Mouse (Mus musculus) ovary, postnatal 10 days (tissue): ENCODE measurements around the gene Pacs2.

Experiments used
- DNase-seq: peaks from one replicate; pipeline ENCODE4 v3.0.0; 2022; ENCODE audit warnings: low spot score

Gene Pacs2

DNA sequence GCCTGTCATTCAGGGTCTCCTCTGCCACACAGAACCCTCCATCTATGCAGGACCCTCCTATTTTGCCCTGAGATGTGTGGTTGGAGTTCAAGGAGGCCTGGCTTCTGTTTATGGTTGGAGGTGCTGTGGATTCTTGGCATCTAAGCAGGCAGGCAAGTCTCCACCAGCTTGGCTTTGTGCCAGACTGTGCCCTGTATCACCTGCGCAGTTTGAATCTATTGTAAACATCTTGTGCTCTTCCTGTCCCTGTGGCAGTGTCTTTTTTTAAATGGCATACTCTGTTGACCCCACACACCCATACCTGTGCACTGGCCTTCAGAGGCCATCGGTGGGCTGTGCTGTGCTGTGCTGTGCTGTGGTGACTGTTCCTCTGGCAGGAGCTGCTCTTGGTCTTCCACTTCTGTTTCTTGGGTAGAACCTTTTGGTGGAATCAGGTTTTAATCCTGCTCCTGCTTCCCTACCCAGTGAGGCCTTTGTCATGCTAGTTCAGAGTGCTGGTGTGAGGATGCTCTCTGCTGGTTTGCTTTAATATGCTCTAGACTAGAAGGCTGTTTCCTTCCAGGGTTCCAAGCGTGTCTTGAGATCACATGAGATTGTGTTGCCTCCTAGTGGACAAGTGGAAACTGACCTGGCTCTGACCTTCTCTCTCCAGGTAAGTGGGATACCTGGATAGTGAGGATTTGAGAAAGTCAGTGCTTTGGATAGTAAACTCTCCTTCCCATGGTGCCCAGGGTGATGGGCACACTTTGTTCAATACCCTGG, 30.8 kb downstream of the Pacs2 start:
- DNase-seq: no peak

DNA sequence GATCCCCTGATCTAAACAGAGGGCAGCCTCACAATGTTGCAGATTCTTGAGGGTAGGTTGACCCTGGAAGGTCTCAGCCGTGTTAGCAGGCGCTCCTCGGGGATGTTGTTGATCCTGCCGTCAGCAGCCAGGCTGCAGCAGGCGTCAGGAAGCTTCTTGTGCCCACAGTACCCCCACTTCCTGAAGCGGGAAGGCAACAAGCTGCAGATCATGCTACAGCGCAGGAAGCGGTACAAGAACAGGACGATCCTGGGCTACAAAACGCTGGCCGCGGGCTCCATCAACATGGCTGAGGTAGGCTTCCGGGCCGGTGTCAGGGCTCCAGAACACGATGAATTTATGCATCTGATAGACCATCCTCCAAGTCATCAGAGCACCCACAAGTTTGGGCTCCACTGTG, 32.6 kb downstream of the Pacs2 start:
- no peak for DNase-seq

DNA sequence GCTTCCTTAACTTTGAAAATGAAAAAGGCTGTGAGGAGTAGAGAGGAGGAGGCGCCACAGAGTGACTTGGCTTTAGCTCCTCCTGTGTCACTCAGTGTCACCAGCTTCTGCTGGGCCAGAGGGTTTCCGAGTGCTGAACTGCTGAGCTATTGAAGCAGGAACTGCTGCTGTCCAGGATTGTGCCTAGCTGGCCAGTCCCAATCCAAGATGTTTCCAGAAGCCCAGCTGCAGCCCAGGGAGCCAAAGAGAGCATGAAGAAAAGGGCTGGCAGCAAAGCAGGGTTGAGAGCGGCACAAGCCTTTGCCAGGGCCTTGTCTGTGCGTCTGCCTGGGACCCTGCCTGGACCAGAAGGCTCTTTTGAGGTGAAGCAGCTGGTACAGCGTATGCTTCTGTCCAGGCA, 33.8 kb downstream of the Pacs2 start:
- DNase-seq: no peak

DNA sequence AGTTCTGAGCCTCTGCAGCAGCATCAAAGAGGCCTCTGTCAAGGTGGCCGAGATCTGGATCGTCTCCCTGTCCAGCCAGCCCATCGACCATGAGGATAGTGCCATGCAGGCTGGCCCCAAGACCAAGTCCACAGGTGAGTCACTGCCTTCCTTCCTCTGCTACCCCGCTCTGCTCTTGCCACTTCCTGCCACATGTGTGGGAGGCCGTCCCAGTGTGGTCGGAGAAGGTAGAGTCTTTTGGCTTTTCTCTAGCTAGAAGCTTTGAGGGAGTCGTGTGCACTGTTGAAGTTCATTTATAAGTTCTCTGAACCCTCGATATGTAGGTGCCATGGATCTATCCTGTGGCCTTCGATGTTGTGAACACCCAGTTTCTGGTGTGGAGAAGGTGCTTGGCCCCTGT, 35.5 kb downstream of the Pacs2 start:
- no peak for DNase-seq

DNA sequence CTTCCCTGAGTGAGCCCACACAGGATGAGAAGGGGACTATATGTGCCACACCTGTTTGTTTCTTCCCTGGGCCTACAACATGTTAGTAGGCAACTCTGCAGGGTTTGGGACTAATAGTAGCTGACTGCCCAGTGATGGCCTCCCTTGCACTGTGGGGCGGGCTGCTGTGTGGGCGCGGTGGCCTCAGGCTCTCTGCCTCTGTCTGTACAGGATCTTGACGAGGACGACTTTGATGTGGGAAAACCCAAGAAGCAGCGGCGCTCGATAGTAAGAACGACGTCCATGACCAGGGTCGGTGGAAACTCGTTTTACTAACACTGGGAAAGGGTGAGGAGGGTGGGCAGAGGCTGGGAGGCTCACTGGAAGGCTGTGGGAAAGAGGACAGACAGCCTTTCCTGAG, 36.4 kb downstream of the Pacs2 start:
- DNase-seq: no peak

DNA sequence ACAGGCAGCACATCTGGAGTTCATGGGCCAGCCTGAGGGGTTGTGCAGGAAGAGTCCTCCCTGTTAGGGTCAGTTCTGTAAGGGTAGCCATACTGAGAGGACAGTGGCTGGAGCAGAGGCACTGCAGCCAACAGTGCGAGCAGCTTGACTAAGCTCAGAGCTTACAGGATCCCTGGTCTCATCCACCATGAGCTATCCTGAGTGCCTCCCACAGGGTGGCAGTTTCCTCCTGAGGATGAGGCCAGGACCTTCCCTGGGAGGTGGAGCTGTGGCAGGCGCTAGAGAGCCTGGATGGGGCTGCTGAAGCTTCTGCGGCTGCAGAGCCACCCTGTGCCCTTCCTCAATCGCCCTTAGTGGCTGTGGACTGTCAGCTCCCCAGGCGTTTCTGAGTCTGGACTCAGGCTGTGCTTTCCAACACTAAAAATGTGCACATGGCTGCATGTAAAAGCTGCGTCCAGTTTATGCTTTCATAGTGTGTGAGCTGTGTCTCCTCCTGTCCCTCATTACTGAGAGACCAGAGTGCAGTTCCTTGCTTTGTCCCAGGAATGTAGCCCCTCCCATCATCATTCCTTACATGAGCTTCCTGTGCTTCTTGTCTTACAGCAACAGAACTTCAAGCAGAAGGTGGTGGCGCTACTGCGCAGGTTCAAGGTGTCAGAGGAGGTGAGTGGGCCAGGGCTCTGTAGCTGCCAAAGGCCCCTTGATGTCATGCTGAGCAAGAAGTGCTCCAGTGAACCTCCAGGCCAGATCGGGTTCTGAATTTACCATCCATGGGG, 37.5 kb downstream of the Pacs2 start:
- no peak for DNase-seq

DNA sequence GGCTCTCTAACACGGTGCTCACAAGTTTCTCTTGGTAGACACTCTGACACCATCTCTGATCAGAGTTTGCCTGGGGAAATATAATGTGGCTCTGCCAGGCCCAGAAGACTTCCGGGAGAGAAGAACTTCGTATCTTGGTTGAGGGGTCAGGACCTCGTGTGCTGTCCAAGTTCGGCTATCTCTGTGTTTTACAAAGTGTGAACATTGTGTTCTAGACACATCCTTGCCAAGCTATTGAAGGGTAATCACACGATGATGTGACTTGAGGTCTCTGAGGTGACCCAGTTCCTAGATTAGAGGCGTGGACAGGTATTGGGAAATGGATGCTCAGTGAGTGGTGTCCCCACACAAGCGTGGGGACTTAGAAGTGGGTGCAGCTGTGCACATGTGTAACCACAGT, 41.8 kb downstream of the Pacs2 start:
- no peak for DNase-seq

DNA sequence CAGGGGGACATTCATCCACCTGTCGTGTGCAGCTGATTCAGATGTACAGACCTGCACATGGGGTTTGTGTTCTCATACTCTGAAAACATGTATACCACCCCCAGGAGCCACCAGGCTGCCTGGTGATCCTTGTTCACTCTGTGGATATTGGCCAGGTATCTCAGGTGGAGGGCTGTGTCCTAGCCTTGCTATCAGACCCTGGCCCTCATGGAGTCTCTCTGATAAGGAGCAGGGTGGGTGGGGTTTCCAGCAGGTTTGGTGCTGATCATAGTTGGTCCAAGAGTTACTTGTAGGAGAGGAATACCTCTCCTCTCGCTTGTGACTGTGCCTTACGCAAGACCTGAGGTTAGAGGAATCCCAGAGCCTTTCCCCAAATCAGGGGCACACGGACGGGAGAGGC, 45.9 kb downstream of the Pacs2 start:
- DNase-seq: no peak

DNA sequence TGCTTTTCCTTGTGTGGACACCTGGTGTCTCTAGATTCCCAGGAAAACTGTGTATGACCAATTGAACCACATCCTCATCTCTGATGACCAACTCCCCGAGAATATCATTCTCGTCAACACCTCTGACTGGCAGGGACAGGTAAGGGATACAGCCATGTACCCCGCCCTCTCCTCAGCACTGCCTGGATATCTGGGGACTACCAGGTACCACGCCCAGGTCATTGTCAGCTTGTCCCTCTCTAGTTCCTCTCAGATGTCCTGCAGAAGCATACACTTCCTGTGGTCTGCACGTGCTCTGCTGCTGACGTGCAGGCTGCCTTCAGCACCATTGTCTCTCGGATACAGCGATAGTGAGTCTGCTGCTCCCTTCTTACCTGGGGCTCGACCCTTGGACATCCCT, 47.3 kb downstream of the Pacs2 start:
- DNase-seq: no peak

DNA sequence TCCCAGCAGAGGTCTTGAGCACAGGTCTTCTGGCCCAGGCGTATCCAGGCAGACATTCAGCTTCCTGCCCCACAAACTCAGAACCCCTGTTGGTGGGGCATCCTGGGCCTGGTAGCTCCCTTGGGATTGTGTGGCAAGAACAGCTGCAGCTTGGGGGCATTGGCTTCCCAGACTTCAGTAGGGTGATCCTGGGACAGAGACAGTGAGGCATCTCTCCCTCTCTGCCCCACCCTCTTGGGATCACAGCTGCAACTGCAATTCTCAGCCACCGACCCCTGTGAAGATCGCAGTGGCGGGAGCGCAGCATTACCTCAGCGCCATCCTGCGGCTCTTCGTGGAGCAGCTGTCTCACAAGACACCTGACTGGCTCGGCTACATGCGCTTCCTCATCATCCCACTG, 47.9 kb downstream of the Pacs2 start:
- DNase-seq: no peak

DNA sequence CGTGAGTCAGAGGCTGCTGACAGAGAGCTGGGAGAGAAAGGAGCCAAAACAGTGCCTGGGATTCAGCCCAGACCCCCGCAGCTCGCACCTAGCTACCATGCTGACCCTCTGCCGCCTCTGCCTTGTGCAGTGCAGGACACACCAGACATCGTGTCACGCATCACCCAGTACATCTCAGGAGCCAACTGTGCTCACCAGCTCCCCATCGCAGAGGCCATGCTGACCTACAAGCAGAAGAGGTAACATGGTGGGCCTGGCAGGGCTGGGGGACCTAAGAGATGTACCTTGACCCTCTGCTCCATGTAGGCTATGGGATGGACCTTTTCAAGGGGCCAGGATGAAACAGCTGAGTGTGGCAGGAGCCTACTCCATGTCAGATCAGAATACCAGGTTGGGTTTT, 49.4 kb downstream of the Pacs2 start:
- DNase-seq: no peak

DNA sequence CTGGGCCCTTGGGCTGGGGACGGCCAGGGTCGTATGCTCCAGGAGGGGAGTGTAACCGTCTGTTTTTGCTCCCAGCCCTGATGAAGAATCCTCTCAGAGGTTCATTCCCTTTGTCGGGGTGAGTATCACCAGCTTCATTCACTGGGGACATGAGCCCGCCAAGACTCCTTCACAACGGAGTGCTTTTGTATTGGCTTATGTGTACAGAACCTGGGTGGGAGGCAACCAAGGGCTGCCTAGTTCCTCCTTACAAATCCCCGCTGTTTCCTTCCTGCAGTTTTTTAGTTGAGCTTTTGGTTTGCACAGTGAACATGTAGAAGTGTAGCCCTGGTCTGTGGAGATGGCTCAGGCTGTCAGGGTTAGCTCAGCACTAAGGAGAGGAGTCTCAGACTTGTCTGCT, 53.7 kb downstream of the Pacs2 start:
- no peak for DNase-seq

DNA sequence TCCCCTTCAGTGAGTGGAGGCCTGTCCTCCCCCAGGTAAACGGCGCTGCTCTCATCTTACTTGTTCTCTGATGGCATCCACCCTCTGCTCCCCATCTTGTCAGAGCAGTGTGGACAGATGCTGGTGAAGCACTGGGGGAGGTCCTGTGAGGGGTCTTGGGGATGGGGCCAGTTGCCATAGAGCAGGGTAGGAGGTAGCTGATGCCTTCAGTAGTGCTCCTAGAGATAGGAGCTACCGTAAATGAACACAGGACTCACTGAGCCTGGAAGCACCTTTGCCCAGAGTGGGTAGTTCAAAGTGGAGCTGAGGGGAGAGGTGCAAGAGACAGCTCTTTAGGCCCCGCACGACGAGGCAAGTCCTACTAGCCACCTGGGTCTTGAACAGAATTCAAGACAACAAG, 55.1 kb downstream of the Pacs2 start:
- no peak for DNase-seq

DNA sequence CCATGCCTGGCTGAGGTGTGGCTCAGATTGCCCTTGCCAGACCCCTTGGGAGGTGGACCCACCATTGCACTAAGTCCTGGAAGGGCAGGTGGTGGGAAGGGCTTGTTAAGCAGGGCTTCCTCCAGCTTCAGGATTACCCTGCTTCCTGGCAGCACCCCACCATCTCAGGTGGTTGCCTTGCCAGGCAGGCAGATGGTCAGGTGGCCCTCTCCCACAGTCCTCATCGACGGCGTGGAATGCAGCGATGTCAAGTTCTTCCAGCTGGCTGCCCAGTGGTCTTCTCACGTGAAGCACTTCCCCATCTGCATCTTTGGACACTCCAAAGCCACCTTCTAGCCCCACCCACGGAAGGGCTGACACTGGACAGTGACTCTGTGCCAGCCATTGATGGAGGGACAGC, 57.0 kb downstream of the Pacs2 start:
- no peak for DNase-seq

DNA sequence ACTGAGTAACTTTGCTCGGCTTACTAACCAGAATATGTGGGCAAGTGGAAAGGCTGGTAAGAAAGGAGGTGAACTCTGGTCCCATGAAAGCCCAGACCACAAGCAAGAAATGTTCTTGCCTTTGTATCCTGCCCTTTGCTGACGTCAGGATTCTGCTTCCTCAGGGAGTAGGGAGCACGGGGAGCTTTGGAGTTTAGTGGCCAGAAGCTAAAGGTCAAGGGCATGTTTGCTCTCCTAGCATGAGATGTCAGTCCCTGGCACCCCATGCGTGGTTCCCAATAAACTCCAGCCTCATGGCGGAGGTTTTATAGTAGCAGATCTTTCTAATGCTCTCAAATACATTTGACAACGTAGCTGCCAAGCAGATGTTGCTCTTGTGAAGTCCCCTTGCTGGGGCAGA, 57.5 kb downstream of the Pacs2 start:
- no peak for DNase-seq

DNA sequence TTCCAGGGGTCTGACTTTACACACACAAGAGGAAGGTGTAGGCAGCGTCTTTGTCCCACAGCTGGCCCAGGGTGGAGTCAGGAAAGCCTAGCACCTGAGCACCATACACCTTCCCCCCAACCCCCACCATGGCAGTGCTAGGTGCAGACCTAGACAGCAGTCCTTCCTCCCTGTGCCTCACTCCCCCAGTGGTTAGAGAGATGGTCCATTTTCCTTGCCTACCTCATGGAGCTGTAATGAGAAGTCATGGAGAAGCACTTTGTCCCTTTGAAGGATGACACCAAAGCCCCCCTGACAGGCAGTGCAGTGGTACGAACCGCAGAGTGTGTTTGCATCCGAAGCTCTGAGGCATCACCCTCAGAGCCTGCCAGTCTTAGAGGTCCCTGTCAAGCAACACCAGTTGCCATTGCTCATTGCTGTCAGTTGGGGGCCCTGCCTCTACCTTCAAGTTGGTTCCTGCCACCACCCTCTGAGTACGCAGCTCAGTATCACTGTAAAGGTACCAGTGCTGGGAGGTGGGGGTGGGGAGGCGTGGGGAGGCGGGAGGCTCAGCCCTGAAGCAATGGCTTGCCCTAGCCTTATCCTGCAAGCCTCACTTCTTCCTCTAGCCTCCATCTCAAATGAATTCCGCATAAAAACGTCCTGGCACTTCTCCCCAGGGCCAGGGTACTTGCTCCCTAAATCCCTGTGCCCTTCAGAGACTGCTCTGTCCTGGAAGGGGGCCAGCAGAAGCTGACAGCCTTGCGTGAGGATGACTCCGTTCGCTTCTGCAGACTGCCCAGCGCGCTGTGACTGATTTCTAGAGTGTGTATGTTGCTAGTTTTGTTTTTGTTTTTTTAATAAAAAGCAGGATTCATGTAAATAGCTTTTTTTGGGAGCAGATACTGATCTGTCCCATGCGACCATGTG, 59.4 kb downstream of the Pacs2 start:
- no peak for DNase-seq

DNA sequence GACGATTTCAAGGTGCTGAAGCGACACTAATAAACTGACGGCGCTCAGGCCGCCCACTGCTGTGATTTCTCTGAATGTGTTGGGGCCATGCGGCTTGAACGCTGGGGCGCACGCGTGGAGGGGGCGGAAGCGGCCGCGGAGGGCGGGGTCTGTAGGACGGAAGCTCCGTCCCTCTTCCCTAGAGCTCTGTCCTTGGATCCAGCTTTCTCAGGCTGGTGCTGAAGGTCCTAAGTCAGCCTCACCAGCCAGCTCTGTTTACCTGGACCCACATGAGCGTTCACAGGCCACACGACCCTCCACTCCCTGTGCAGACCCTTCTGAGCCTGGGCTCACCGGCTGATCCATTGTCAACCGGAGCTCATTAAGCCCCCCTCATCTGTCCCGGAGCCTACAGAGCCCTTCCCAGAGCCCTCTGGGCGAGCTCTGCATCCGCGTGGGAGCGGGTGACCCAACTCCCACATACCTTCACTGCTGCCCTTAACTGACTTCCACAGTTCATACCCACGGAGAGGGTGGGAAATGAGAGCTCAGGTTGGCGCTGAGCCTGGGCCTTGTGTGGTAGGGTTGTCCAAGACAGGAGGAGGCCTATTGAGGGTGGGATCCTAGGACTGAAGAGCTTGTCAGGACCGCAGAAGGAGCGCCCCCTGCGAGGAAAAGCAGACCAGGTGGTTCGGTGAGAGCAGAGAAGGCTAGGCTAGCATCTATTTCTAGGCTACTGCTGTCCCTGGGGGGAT, 60.2 kb downstream of the Pacs2 start, which contains the start of gene Tex22:
TSS of gene Tex22 (plus strand) at position 174 of the 734 bp plus-strand sequence.
- DNase-seq: peak; percentile 60

DNA sequence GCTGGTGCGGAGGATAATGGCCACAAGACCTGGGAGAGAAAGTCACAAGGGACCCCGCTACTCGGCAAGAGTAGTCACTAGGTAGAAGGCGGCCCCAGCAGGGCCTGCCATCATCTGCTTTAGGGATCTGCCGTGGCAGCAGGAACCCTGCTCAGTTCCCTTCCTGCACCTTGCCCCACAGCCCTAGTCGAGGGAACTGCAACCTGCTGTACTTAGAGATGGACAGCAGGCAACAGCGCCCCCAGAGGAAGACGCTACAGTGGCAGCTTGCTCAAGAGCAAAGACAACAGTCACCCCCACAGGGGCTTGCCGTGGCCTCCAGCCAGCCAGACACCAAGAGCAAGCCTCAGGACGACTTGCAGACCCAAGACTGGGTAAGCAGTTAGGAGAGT, 60.8 kb downstream of the Pacs2 start:
- DNase-seq: peak; percentile 69

DNA sequence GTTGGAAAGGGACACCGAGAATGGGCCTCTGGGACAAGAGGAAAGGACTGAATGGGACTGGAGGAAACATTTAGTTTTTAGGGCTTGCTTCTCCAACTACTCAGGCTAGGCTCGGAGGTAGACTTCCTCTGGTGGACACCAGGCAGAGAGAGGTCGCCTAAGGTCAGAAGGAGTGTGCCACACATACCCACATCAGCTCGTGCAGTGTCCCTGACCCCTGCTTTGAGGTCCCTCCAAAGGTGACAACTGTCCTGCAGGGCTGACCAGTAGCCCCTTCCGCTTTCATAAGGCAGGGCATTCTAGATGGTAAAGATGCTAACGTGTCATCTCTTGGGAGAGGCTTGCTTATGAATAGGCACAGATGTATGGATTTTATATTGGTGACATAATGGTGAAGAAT, 61.2 kb downstream of the Pacs2 start:
- DNase-seq: no peak

DNA sequence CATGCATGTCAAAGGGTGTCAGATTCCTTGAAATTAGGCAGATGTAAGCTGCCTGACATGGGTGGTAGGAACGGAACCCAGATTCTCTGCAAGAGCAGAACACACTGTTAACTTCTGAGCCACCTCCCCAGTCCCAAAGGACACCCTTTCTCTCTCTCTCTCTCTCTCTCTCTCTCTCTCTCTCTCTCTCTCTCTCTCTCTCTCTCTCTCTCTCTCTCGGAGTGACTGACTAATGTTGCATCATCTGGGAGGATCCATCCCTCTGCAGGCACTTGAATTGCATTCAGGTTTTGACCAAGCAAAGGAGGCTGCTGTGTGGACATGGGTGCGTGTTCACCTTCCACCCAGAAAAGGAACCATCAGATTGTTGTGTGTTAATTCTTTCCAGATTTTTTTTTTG, 73.0 kb downstream of the Pacs2 start:
- DNase-seq: no peak

DNA sequence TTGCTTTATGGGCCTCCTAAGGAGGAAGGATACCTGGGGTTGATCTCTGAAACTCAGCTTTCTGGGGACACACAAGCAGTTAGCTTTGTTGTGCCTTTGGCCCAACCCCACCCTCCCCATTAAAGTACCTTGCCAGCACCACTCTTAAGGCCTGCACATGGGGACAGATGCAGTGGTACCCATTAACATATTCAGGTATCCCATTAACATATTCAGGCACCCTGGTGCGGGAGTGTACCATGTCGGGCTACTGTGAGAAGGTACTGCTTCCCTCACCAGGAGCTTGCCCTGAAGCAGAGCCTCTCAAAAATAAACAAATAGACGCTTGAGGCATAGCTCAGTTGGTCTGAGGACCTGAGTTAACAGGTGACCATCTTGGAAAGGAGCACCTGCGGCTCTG, 73.7 kb downstream of the Pacs2 start:
- DNase-seq: no peak

DNA sequence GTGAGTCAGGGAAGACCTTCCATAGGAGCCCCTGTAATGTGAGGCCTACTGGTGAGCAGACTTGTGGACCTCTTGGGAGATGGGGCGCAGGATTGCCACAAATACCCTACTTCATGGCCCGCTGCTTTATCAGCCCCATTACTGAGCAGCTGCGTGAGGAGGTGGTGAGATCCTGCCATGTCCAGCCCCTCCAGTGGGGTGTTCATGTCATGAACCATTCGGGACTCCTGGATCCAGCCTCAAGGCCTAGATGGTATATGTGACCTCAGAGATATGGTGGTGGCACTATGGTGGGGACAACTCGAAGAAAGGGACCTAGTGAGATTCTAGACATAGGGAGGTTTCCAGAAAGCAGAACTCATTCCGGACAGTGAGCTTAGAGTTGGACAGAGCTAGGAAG, 74.8 kb downstream of the Pacs2 start:
- DNase-seq: no peak
